Mouse (Mus musculus) cerebellum, adult 2 months (tissue): ENCODE data around the gene Gid8. TPM values are rescaled to one million over a fixed set of nuclear protein-coding genes. Genes with fewer than 3 reads are reported as not detected.

ENCODE experiments used
- DNase-seq, 2 experiments: peaks; one replicate each; pipeline ENCODE4 v3.0.0; 2021
- H3K27ac ChIP-seq: fragments of 200-500 bp; 2 replicates; pipeline ENCODE4 v1.5.1; 2012; ENCODE audit warnings: low read length, control low read depth, inconsistent platforms; ENCODE audit not compliant: insufficient read depth
- H3K27me3 ChIP-seq: fragments of 200-500 bp; 2 replicates; pipeline ENCODE4 v1.6.1; 2012; ENCODE audit warnings: inconsistent platforms, mild to moderate bottlenecking, low read length, moderate library complexity; ENCODE audit not compliant: control insufficient read depth, insufficient read depth
- H3K4me1 ChIP-seq: fragments of 200-500 bp; 2 replicates; pipeline ENCODE4 v1.6.1; 2011; ENCODE audit warnings: low read length; ENCODE audit not compliant: control insufficient read depth, insufficient read depth
- H3K4me3 ChIP-seq: fragments of 200-500 bp; replicated peaks from 2 replicates; pipeline ENCODE3; 2011; ENCODE audit warnings: mild to moderate bottlenecking, low read depth, low read length, control low read depth; ENCODE audit not compliant: insufficient read depth
- CTCF ChIP-seq: fragments of 200-500 bp; IDR thresholded peaks from 2 replicates; pipeline ENCODE4 v1.5.1; 2011; ENCODE audit warnings: low read depth, mild to moderate bottlenecking, control low read depth, low read length, moderate library complexity, borderline replicate concordance; ENCODE audit not compliant: insufficient read depth
- POLR2A ChIP-seq: fragments of 200-500 bp; IDR thresholded peaks from 2 replicates; pipeline ENCODE4 v1.6.1; 2011; ENCODE audit warnings: low read length, control low read depth, borderline replicate concordance; ENCODE audit not compliant: insufficient read depth
- WGBS: fragments of 180-500 bp; shearing (Covaris S2); methylation state at CpG from one replicate; pipeline ENCODE4 v1.1.7; 2018; 5-methylcytosine and 5-hydroxymethylcytosine counted together
- polyA plus RNA-seq: library from polyadenylated mRNA; depleted of rRNA; stranded (reverse); fragments of >200 nt; gene quantifications from 2 replicates; pipeline ENCODE4 v1.2.3, GENCODE M21; 2012; rRNA removed

The Gid8 gene
- 61.6 and 65.4 TPM in 2 replicates for polyA plus RNA-seq

- H3K4me1 ChIP-seq: peaks cover 11% of the 10 kb centered on the region; the same call in 1 of the 2 replicates
- WGBS: under 1% methylated on average over 43 of the region's 43 CpGs
- TF ChIP-seq POLR2A (peak; percentile 61; the same call in 1 of the 2 replicates), CTCF (no peak)
- DNase-seq: peak; percentile 98
- H3K27ac ChIP-seq: peak within 1 kb of the TSS; percentile 67
- peak within 1 kb of the TSS; percentile 84 for H3K4me3 ChIP-seq
- H3K27me3 ChIP-seq: no peaks in the 10 kb centered on the region
Measured at GRCm38 (mm10) chr2:180709923-180710272, at the start of gene Gid8, which contains the start of gene Dido1. Gene Gid8, plus strand, starts transcription at chr2:180710117. Gene Dido1, minus strand, starts transcription at chr2:180709999.

- Histone ChIP-seq H3K4me3 (no peak overlapping the region), H3K27me3 (no peaks in the 10 kb centered on the region), H3K27ac (no peak overlapping the region), H3K4me1 (peaks cover under 1% of the 10 kb centered on the region; the same call in 1 of the 2 replicates)
- 94% methylated on average over 5 of the region's 5 CpGs for WGBS
- DNase-seq: no peak
- no peak for TF ChIP-seq CTCF
- TF ChIP-seq POLR2A: no peak
Measured at GRCm38 (mm10) chr2:180660521-180660920, 49.4 kb upstream of the Gid8 start.

- Histone ChIP-seq H3K27ac (no peak overlapping the region), H3K4me3 (no peak overlapping the region), H3K4me1 (no peaks in the 10 kb centered on the region), H3K27me3 (no peaks in the 10 kb centered on the region)
- TF ChIP-seq CTCF: no peak
- no peak for TF ChIP-seq POLR2A
- 85% methylated on average over 4 of the region's 4 CpGs for WGBS
- no peak for DNase-seq
Measured at GRCm38 (mm10) chr2:180662008-180662407, 47.9 kb upstream of the Gid8 start.

GRCm38 (mm10) chr2:180676706-180677105 is 33.2 kb upstream of the Gid8 start:
- no peaks in the 10 kb centered on the region for H3K27me3 ChIP-seq
- DNase-seq: no peak
- no peak overlapping the region for H3K27ac ChIP-seq
- H3K4me3 ChIP-seq: no peak overlapping the region
- H3K4me1 ChIP-seq: no peaks in the 10 kb centered on the region
- TF ChIP-seq CTCF (no peak), POLR2A (no peak)
- WGBS: 85% methylated on average over 2 of the region's 2 CpGs

GRCm38 (mm10) chr2:180678609-180679140 is 31.2 kb upstream of the Gid8 start:
- WGBS: 14% methylated on average over 4 of the region's 4 CpGs
- no peak for TF ChIP-seq POLR2A
- peak; percentile 74 for TF ChIP-seq CTCF
- Histone ChIP-seq H3K4me1 (no peaks in the 10 kb centered on the region), H3K27me3 (no peaks in the 10 kb centered on the region), H3K27ac (no peak overlapping the region), H3K4me3 (no peak overlapping the region)
- peak; percentile 49 to 62 for DNase-seq

- no peaks in the 10 kb centered on the region for H3K4me1 ChIP-seq
- H3K27ac ChIP-seq: no peak overlapping the region
- no peaks in the 10 kb centered on the region for H3K27me3 ChIP-seq
- WGBS: 46% methylated on average over 2 of the region's 2 CpGs
- no peak for DNase-seq
- no peak overlapping the region for H3K4me3 ChIP-seq
- TF ChIP-seq CTCF: no peak
- TF ChIP-seq POLR2A: no peak
Measured at GRCm38 (mm10) chr2:180681225-180681624, 28.7 kb upstream of the Gid8 start.

GRCm38 (mm10) chr2:180683524-180683923 is 26.4 kb upstream of the Gid8 start:
- no peaks in the 10 kb centered on the region for H3K4me1 ChIP-seq
- WGBS: 67% methylated on average over 2 of the region's 2 CpGs

GRCm38 (mm10) chr2:180684031-180684430 is 25.9 kb upstream of the Gid8 start:
- DNase-seq: no peak
- Histone ChIP-seq H3K27me3 (no peaks in the 10 kb centered on the region), H3K4me3 (no peak overlapping the region), H3K27ac (no peak overlapping the region), H3K4me1 (no peaks in the 10 kb centered on the region)
- 93% methylated on average over 4 of the region's 4 CpGs for WGBS
- TF ChIP-seq CTCF (no peak), POLR2A (no peak)

More at GRCm38 (mm10) chr2:180683524-180683923, 26.4 kb upstream of the Gid8 start:
- H3K27me3 ChIP-seq: no peaks in the 10 kb centered on the region
- no peak for DNase-seq
- no peak overlapping the region for H3K27ac ChIP-seq
- no peak overlapping the region for H3K4me3 ChIP-seq
- no peak for TF ChIP-seq POLR2A
- TF ChIP-seq CTCF: no peak
